Mouse (Mus musculus) kidney, postnatal 36 days (tissue): Measurements from ENCODE around the gene Gm36210.
"Not testable (repeated sequence)": the region's sequence is repeated elsewhere in the genome, so short reads cannot be mapped to it uniquely, and the experiment has no call there.

Source experiments
- DNase-seq, 2 experiments: peaks; one replicate each; pipeline ENCODE4 v3.0.0; 2021 to 2022; ENCODE audit warnings: mixed read lengths in 2 of 2

Gene Gm36210

DNA sequence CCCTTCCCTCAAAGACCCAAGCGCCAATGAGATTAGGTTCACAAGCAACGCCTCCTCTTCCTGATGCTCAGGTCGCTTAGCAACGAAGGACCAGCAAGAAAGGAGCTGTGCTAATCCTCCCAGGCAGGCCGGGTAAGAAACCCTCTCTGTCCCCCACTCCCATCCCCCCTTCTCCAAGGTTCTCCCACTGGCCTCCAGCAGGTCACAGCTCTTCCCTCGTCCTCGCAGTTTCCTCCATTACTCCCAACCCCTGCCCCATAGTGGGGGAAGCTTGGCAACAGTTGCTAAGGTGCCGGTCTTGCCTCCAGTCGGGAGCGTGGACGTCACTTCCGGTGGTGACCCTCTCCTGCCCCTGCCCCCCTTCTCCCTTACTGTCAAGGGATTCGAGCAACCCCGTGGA, 16.2 kb upstream of the Gm36210 start:
- peak; percentile 79 to 82 for DNase-seq

DNA sequence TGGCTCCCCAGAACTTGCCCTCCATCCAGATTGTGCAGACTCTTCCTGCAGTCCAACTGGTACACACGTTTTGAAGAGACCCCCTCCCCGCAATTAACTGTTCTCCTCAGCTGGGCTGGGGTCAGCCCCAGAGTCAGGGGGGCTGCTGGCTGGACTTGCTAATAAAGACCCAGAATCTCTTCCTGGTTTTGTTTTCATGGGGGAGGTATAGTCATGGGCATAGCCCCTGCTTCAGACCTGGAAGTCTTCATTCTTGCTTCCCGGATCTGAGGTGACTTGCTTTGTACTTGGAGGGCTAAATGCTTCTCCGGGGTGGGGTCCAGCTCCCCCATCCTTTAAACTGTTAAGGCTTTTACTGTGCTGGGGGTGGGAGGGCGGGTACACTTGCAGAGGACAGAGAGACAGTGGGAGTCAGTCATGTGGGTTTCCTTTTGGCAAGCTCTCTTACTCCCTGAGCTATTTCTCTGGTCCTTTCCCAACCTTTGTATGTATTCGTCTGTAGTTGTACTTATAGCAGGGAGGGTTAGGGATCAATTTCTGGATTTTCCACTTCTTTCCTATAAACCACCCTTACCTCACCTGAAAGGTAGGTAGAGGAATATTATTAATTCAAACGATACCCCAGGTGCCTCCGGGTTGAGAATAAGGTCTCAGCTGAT, 15.6 kb upstream of the Gm36210 start, which contains the start of gene Nat14:
Nat14 (plus strand) TSS at position 205 of the 659 bp plus-strand sequence.
- no peak for DNase-seq

DNA sequence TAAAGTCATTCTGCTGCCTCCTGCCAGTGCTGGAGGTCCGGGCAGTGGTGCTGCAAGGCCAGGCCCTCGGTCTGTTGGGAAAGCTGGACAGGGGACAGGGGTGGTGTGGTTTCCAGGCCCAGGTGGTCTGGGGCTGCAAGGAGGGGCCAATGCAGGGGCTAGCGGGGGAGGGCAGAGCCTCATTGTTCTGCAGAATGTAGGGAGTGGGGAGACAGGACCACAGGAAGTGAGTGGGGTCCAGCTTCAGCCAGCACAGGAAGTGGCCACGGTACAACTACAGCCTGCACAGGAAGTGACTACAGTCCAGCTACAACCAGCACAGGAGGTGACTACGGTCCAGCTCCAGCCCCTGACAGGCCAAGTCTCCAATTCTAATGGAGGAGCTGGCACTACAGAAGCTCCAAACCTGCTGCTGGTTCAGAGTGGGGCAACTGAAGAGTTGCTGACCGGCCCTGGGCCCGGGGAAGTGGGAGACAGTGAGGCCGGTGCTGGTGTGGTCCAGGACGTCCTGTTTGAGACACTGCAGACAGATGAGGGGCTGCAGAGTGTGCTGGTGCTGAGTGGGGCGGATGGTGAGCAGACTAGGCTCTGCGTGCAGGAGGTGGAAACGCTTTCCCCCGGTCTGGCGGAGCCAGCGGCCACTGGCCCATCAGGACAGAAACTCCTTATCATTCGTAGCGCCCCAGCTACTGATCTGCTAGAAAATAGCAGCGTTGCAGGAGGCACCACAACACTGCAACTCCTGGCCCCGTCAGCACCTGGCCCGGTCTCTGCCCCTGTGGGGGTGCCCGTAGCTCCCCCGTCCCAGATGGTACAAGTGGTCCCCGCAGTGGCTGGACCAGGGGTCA, 14.9 kb upstream of the Gm36210 start:
- no peak for DNase-seq

DNA sequence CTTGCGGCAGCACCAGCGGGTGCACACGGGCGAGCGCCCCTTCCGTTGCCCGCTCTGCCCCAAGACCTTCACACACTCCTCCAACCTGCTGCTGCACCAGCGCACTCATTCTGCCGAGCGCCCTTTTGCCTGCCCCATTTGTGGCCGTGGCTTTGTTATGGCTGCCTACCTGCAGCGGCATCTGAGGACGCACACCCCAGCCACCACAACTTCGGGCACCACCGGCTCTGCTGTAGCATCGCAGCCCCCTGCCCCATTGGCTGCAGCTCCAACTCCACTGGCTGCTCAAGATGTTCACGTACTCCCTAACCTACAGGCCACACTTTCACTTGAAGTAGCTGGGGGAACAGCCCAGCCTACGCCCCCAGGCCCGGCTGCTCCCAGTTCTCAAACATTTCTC, 14.2 kb upstream of the Gm36210 start:
- DNase-seq = no peak

DNA sequence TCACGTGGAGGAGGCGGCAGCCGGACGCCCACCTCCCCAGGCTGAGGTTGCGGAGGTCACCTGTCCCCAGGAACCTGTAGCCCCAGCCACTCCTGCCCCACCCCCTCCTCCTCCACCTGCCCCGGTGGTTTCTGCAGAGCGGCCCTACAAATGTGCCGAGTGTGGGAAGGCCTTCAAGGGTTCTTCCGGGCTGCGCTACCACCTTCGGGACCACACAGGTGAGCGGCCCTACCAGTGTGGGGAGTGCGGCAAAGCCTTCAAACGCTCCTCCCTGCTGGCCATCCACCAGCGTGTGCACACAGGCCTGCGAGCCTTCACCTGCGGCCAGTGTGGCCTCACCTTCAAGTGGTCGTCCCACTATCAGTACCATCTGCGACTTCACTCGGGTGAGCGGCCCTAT, 13.7 kb upstream of the Gm36210 start:
- no peak for DNase-seq

DNA sequence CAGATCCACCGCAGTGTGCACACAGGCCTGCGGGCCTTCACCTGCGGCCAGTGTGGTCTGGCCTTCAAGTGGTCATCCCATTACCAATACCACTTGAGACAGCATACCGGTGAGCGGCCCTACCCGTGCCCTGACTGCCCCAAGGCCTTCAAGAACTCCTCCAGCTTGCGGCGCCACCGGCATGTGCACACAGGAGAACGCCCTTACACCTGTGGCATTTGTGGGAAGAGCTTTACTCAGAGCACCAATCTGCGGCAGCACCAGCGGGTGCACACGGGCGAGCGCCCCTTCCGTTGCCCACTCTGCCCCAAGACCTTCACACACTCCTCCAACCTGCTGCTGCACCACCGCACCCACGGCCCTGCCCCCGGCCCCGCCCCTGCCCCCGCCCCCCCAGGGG, 12.8 kb upstream of the Gm36210 start:
- DNase-seq = no peak

DNA sequence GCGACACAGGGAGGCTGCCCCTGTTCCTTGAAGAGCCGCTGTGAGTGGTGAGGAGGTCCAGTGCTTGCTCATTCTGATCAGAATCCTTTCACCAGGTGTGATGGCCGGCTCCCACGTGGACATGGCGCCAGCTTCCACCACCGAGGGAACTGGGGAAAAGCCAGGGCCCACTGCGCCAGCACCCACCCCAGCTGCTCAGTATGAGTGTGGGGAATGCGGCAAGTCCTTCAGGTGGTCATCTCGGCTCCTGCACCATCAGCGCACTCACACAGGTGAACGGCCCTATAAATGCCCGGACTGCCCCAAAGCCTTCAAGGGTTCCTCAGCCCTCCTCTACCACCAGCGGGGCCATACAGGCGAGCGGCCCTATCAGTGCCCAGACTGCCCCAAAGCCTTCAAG, 12.4 kb upstream of the Gm36210 start:
- DNase-seq = no peak

DNA sequence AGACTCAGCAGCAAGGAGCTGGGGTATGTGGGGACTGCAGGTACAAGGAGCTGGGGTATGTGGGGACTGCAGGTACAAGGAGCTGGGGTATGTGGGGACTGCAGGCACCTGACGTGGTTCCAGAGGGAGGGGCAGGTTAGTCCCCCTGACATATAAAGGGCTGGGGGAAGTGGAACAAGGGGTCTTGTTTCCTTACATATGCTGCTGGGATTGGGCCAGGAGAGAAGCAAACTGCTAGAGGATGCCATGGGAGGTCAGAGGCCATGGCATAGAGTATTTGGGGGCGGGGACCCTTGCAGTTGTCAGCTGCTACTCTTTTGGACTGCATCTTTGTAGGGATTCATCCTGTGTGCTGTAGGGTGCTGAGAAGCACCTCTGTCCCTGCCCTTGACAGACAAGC, 11.2 kb upstream of the Gm36210 start:
- DNase-seq = no peak

DNA sequence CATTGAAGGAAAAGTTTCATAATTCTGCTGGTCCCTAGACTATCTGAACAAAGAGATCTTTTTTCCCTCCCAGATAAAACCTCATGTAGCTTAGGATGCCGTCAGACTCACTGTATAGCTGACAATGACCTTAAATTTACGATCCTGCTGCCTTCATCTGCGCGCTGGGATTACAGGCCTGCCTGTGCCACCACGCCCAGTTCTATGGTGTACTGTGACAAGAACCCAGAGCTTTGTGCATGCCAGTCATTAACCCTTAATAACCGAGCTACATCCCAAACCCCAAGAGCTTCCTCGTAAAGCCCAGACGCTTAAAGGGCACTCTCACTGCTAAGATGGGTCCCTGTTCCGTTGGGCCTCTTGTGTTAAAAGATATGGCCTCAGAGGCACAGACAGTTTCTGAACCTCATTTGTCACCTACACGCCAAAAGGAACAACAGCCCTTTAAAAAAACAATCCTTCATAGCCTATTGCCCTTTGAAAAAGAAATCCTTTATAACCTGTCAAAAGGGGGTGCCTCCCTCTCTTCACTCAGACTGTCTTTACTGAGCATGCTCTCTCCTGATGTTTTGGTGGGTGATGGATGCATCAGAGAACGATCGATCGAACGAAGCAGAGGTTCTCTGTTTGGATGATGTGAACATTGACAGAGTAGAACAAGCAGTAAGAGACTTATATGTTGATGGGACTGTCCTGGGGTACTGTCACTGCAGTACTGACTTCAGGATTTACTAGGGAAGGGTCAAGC, 9.5 kb upstream of the Gm36210 start:
- DNase-seq = no peak

DNA sequence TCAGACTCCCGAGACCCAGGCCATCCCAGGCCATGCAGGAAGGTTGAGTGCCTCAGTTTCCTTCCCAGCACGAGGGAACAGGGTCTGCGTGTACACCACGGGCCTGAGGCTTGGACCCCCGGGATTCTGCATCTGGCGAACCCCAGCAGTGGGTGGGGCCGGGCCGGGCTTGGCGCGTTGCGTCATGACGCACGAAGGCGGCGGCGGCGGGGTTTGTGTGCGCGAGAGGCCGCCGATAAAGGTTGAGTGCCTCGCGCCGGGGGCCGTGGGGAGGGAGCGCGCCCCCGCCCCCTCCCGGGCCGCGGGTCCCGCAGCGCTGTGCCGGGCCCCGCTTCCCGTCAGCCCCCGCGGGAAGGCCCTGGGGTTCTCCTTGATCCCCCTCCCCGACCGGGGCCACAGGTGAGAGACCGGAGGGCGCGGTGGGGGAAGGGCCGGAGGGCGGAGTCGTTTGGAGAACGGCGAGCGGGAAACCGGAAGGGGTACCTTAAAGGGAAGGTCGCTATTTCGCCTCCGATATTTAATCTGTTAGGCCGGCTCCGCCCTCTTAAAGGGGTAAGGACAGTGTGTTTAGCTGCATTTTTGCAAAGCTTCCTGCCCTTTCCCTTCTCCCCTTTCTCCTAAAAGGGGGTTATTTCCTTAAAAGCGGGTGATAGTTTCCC, 8.8 kb upstream of the Gm36210 start, which contains the start of gene Zfp628:
Zfp628 (plus strand) TSS at position 211 of the 659 bp plus-strand sequence.
- DNase-seq = peak; percentile 94 to 97

DNA sequence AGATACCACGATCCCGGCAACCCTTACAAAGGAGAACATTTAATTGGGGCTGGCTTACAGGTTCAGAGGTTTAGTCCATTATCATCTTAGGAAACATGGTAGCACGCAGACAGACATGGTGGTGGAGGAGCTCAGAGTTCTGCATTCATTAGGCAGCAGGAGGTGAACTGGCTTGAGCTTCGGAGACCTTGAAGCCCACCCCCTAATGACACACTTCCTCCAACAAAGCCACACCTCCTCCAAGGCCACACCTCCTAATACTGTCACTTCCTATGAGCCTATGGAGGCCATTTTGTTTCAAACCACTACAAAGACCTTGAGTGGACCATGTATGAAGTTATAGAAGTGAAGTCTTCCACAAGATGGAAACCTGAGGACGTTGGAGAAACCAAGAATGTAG, 5.9 kb upstream of the Gm36210 start:
- DNase-seq = no peak

DNA sequence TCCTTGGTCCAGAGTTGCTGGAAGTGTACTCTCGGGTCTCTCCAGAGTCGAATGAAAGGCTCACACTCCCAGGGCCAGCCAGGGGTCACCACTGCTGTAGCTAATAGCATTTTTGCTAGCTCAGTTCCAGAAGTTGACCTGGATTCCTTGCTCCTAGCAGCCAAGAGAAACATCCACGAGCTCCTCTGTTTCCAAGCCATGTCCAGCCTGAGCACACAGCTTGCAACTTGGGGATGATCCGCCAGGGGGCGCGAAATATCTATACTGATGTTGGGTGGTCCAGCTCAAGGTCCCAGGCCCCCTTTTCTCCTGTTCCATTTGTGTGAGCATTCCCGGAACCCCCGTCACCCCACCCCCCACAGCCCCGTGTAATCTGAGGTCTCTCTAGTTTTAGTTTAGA, 5.2 kb upstream of the Gm36210 start:
- DNase-seq = peak; percentile 47 to 86

DNA sequence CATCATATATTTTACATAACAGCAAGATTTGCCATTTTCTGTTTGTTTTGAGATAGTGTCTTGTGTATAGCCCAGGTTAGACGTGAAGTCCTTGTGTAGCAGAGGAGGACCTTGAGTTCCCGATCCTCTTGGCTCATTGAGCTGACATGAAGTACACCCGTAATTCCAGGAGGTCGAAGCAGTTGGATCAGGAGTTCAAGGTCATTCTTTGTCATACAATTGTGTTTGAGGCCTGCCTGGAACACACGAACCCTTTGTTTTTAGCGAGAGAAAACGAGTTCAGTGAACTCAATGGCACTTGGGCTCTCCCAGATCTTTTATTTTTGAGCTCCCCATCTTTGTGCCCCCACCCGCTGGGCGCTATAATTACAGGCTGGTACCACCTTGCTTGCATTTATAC, 3.9 kb downstream of the Gm36210 start:
- no peak for DNase-seq

DNA sequence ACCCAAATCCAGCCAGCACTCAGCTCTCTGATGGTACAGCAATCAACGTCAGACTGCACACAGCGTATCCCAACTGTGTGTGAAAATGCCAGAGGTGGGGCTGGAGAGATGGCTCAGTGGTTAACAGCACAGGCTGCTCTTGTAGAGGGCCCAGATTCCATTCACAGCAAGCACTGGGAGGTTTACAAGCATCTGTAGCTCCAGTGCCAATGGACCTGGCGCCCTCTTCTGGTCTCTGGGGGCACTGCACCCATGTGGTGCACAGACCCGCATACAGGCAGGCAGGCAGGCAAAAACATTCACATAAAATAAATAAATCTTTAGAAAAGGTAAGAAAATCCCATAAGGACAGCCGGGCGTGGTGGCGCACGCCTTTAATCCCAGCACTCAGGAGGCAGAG, 5.1 kb downstream of the Gm36210 start:
- DNase-seq = peak in 1 of 2 experiments; percentile 64

DNA sequence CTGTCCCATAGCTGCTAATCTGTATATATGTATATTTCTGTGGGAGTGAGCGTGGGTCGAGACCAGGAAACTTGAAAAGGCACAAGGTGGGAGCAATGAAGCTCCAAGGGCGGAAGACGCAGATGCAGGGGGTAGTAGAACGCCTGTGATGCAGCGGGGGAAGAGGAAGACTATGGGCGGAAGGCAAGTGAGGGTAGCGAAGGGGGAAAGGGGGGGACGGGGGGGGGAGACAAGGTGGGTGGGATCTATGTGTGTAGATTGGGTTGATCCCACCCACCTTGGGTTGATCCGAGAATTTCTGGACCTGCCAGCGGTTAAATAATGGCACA, 5.8 kb downstream of the Gm36210 start:
- no peak for DNase-seq

DNA sequence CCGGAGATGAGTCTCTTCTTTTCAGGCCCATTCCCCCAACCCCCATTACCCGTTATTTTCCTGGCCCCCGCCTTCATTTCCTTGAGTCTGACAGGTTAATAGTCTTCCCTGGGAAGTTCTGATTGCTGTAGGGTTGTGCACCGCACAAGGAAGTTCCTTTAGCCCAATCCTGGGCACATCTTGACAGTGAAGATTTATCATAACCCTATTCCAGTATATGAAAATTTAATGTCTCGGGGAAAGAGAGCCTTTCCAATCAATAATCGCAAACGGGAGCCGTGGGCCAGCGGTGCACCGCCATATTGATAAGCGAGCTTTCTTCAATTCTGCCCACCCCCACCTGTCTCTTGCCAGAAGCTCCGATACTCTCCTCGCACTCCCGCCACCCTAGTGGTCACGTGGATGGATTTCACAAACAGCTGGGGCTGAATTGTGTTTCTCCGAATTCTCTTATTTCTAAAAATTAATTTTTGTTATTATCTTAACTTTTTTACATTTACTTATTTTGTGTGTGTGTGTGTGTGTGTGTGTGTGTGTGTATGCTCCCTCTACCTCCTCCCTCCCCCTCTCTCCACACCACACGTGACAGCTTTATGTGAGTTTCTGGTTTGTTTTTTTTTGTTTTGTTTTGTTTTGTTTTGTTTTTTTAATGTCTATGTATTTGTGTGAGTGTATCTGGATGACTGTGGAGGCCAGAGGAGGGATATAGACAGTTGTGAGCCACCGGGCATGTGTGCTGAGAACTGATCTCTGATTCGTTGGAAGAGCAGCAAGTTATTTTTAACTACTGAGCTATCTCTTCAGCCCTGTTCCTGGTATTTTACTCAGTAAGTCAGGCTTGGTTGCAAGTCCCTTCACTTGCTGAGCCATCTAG, 6.4 kb downstream of the Gm36210 start:
- DNase-seq = peak in 1 of 2 experiments; percentile 47

DNA sequence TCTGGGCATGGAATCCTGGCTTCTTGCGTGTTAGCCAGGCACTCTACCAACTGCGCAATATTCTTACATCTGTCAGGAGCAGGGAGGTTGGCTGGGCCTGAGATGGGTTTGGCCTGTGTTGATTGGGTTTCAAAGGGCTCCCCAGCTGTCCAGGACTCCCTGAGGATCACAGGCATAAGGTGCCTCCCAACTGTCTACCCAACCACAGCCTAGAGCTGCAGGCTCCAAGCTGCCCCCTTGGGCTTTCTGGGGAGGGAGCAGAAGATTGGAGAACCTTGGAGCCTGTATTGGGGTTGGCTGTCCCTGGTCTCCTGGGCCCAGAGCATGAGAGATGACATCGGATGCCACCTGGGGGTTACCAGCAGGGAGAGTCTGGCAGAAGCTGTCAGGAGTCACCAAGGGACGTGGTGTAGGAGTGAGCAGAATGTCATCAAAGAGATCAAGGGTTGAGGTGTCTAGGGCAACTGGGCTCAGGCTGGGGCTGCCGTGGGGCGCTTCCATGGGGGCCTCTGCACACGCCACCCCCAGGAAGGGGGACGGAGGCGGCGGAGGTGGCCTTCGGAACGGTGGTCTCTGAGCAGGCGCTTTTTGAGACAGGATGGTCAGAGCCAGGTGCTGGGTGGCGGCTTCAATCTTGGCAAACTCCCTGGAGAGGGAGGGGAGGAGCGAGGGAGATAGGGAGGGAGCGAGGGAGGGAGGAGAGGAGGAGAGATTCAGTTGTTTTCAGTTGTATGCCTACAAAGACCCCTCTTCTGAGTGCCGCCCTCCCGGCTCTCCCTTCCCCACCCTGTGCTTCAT, 7.3 kb downstream of the Gm36210 start:
- DNase-seq = no peak

DNA sequence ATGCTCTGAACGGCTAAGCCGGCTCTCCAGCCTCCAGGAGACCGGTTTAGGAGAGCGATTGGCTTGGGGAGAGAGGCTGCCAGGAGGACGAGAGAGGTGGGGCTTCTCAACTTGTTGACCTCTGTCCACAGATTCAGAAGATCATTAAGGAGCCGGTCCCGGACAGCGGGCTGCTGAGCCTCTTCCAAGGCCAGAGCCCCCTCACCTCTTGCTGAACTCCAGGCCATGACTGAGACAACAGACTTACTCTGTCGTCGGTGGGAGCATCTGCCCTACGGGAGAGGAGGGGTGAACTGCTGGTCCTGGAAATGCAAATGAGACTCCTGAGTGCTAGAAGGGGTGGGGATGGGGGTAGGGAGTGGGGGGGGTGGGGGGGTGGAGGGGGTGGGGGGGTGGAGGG, 11.1 kb downstream of the Gm36210 start:
- DNase-seq = no peak

DNA sequence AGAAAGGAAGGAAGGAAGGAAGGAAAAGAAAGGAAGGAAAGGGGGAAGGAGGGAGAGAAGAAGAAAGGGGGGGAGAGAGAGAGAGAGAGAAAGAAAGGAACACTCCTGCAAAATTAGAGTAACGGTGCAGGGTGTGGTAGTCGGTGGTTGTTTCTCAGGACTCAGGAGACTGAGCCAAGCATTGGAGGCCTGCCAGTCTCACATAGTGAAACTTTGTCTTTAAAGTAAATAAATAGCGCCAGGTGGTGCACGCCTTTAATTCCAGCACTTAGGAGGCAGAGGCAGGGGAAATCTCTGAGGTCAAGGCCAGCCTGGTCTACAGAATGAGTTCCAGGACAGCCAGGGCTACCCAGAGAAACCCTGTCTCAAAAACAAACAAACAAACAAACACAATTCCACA, 19.6 kb downstream of the Gm36210 start:
- DNase-seq = peak; percentile 38 to 61

DNA sequence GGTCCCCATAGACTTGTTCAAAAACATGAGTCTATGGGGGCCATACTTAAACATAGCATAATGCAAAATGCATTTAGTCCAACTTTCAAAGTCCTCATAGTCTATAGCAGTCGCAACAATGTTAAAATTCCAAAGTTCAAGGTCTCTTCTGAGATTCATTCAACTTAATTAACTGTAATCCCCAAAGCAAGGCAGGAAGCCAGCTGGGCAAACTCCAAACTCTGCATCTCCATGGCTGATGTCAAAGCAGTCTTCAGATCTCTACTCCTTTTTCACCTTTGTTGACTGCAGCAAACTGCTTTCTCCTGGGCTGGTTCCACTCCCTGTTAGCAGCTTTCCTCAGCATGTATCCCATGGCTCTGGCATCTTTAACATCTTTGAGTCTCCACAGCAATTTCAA, 27.3 kb downstream of the Gm36210 start:
- not testable (repeated sequence) for DNase-seq

DNA sequence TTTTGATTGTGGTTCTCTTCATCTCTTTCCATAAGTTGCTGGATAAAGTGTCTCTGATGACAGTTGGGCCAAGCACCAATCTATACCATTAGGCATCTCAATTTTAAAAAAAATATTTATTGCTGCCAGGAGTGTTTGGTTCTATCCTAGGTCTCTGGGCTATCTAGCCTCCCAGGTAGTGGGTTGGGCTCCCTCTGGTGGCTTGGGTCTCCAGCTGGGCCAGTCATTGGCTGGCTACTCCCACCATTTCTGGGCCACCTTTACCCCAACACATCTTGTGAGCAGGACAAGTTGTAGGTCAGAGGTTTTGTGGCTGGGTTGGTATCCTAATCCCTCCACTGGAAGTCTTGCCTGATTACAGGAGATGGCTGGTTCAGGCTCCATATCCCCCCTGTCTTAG, 28.1 kb downstream of the Gm36210 start:
- DNase-seq = peak; percentile 56 to 73
